Mouse (Mus musculus) stomach, postnatal 0 days (tissue): ENCODE measurements at regions not wholly inside any gene's neighbourhood (a gene's known extent, or its start where the extent isn't known, plus 50 kb on each side); places are given as distances from the start of the nearest gene placed in this dataset.

Experiments
- CTCF ChIP-seq: IDR thresholded peaks from 2 replicates; pipeline ENCODE4 v1.5.1; 2016; ENCODE audit warnings: antibody characterized with exemption, low read depth, mild to moderate bottlenecking, moderate library complexity
- EP300 ChIP-seq: optimal IDR thresholded peaks from 2 replicates; pipeline ENCODE3; 2016; ENCODE audit warnings: antibody characterized with exemption

- TF ChIP-seq CTCF = peak; percentile 86
- TF ChIP-seq EP300 = no peak
Measured at GRCm38 (mm10) chr8:96152496-96153250, 264.3 kb upstream of the Got2 start.
